Mouse (Mus musculus) lung, postnatal 0 days (tissue): ENCODE data around the gene Fasn.

ENCODE experiments used
- CTCF ChIP-seq: IDR thresholded peaks from 2 replicates; pipeline ENCODE4 v1.5.1; 2016; ENCODE audit warnings: antibody characterized with exemption, mild to moderate bottlenecking
- EP300 ChIP-seq: IDR thresholded peaks from 2 replicates; pipeline ENCODE4 v1.6.1; 2016; ENCODE audit warnings: antibody characterized with exemption, mild to moderate bottlenecking, control low read depth

GRCm38 (mm10) chr11:120853158-120853557 is 28.8 kb upstream of the Fasn start:
- TF ChIP-seq EP300 (peak; percentile 56), CTCF (no peak)
